Mouse (Mus musculus): ENCODE data around the gene Gga2. TPM values are rescaled to one million over a fixed set of nuclear protein-coding genes. Genes with fewer than 3 reads are reported as not detected.

The Gga2 gene
- total RNA-seq, 2 experiments from 2014 or later, result 3.4 to 5.2 TPM

DNA sequence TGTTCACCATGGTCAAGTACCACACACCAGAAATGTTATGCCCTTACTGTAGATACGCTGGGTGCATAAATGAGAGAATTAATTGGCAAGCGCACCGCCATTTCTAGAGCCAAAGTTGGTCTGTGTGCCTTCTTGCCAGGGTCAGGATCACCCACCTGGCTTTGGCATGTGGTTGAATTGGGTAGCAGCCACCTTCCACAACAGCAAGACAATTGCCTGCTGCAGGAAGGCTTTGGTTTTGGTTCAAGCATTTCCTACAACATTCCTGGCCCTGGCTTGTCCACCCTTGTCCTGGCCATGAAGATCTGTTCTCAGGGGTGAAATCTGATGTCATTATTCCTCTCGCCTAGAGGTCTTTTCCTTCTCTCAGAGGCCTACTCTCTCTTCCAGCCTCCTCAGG lies 8.7 kb downstream of the Gga2 start:
- ATAC-seq (ENCODE audit: poor library complexity, severe bottlenecking), result no peak

GRCm38 (mm10) chr7:122000396-122000795 lies 20.6 kb downstream of the Gga2 start:
- peak; percentile 67 for ATAC-seq (ENCODE audit: poor library complexity, severe bottlenecking)

DNA sequence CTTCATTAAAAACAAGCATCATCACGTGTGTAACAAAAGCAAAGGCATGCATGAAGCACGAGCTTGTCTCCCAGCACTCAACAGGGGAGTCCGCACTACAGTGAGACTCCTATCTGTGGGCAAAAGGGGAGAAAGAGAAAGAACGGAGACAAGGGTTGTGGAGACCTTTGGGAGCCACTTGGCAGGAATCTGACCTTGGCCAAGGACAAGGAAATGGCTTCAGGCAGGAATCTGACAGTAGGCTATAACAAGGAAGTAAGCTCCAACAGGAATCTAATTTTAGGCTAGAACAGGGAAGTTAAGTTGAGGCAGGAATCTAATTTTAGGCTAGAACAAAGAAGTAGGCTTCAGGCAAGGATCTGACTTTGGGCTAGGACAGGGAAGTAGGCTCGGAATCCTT lies 25.1 kb downstream of the Gga2 start:
- ATAC-seq (ENCODE audit: poor library complexity, severe bottlenecking), result no peak

GRCm38 (mm10) chr7:121981307-121981871 lies 39.6 kb downstream of the Gga2 start, which contains the start of gene Cog7:
Gene Cog7, minus strand, starts transcription at chr7:121981711.
- peak; percentile 99 for ATAC-seq (ENCODE audit: poor library complexity, severe bottlenecking)

DNA sequence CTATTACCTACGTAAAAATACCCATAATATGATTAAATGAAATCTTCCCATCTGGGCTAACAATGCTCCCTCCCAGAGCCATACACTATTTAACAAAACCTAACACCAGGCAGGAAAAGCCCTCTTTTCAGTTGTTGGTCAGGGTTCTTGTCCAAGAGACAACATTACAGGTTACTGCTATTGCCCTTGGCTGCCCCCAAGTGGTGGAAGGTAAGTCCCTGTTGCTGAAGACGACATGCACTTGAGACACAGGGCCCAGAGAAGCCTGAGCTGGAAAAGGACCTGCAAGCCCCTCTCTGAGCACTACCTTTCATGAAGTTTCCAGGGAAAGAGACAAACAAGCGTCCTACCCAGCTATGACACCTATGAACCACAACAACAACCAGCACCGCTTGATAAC lies 46.0 kb downstream of the Gga2 start:
- peak; percentile 66 for ATAC-seq (ENCODE audit: poor library complexity, severe bottlenecking)

DNA sequence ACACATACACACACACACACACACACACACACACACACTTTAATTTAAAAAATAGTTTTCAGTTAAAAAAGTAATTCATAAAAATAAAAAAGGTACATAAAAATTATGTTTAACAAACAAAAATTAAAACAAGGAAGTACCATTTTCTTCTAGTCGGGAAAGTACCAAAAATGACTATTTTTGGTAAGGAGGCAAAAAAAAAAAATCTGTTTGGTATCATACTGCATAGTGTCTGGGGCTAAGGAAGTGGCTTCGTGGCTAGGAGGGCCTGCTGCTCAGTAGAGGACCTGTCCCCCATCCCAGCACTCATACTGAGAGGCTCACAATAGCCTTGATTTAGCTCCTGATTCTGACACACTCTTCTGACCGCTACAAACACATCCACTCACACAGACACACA lies 49.3 kb downstream of the Gga2 start:
- ATAC-seq (ENCODE audit: poor library complexity, severe bottlenecking), result no peak

DNA sequence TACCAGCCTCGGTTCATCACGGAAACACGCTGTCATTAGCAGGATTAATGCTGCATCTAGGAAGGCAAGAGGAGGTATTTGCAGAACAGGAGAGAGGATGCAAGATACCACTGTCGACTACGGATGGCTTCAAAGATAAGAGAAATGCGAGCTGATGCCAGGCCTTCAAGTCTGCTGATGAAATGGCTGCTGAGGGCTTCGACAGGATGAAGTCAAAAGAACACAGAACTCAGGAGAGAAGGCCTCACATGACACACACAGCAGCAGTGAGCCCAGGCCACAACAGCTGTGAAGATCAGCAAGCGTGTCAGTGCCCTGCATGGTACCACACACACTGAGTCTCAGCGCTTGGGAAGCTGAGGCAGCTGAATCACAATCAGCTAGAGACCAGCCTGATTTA lies 50.8 kb downstream of the Gga2 start:
- no peak for ATAC-seq (ENCODE audit: poor library complexity, severe bottlenecking)

- no peak for ATAC-seq (ENCODE audit: poor library complexity, severe bottlenecking)
These were observed 52.2 kb downstream of the Gga2 start for GRCm38 (mm10) chr7:121968816-121969215.

DNA sequence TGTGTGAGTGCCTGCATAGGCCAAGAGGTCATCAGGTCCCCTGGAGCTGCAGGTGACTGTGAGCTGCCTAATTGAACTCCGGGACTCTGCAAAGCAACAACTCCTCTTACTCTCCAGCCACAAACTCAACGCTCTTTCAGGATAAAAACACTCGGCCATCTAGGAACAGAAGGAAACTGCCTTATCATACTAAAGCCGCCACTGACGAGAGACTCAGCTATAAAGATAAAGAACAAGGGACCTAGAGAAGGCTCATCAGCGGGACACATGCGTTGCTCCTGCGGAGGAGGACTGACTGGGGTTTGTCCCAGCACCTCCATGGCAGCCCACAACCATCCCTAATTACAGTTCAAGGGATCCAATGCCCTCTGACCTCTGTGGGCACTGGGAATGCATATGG lies 52.8 kb downstream of the Gga2 start:
- ATAC-seq (ENCODE audit: poor library complexity, severe bottlenecking), result no peak

GRCm38 (mm10) chr7:121966169-121966568 lies 54.9 kb downstream of the Gga2 start:
- peak; percentile 82 for ATAC-seq (ENCODE audit: poor library complexity, severe bottlenecking)

DNA sequence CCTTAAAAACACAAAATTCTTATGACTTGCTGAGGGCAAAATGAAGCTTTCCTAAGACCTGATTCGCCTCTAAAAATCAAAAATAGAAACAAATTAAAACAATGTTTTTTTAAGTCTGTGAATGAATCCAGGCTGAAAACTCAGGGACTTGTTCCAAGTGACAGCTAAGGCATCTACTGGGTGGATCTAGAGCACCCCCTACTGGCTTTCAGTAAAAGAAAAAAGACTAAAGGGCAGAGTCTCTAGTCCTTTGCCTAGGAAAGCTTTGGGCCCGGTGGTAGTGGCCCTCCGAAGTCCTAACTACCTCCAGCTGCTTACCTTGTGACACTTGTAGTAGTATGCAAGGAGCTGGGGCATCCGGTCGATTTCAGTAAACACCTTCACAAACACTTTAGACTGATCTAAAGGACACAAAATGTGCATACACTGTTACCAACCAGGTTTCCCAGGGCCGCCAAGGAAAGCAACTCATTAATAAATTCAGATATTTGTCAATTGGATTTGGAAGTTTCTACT lies 57.1 kb downstream of the Gga2 start:
- ATAC-seq (ENCODE audit: poor library complexity, severe bottlenecking), result no peak

GRCm38 (mm10) chr7:121962571-121962959 lies 58.5 kb downstream of the Gga2 start:
- no peak for ATAC-seq (ENCODE audit: poor library complexity, severe bottlenecking)

DNA sequence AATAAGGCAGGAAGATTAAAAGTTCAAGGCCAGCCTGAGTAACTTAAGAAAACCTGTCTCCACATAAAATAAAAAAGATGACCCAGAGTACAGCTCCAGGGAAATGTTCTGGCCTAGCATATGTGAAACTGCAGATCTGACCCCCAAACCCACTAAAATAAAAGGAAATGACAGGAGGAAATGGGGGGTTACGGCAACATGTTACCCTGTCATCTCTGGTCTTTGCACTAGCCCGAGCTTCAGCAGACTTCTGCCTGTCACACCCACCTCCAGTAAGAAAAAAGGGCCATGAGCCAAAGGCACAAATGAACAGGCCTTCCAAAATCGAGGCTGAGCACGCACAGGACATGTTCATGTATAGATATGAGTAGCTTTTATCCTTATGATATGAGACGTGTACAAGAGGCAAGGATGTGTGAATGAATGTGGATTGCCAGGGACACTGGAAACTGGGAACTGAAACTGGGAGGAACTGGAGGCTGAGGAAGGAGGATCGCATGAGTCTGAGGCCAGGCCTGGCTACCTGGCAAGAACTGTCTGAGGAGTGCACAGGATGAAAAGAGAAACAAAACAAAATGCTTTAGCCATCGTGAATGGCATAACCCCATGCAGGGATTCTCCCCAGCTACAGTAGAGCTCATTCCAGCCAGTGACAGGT lies 59.0 kb downstream of the Gga2 start:
- ATAC-seq (ENCODE audit: poor library complexity, severe bottlenecking), result peak; percentile 57

DNA sequence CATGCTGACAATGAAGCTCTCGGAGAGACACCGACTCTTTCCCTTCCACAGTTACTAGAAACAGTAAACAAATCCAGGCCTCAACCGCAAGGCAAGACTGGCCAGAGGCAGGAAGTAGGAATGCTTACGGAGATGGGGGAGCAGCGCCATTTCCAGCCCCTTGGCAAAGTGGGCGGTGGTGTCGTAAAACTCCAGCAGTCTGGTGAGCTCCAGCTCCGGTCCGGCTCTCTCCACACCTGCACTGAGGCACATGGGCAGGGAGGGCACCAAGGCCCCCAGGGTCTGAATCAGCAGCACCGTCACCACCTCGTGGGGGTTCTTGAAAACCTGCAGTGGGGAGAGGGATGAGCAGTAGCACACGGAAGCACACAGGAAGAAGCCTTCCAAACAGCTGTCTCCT lies 65.2 kb downstream of the Gga2 start:
- ATAC-seq (ENCODE audit: poor library complexity, severe bottlenecking), result no peak

GRCm38 (mm10) chr7:121954891-121955669 lies 65.9 kb downstream of the Gga2 start:
- no peak for ATAC-seq (ENCODE audit: poor library complexity, severe bottlenecking)

GRCm38 (mm10) chr7:121947513-121947912 lies 73.5 kb downstream of the Gga2 start:
- ATAC-seq (ENCODE audit: poor library complexity, severe bottlenecking), result no peak

DNA sequence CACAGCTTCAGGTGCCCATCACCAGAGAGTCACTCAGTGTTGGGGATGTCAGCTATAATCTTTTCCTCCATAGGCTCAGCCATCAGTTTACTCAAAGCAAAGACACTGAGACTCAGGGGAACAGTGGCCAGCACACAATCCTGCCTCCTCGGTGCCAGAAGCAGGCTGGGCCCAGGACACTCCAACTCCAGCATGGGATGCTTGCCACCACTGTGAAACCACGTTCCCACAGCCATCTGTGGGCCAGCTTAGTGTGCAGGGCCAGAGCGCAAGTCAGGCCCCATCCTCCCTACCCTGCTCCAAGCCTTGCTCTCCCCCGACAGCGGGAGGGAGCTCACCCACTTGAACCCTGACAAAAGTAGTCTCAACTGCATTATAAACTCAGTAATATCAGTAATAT lies 74.8 kb downstream of the Gga2 start:
- no peak for ATAC-seq (ENCODE audit: poor library complexity, severe bottlenecking)

DNA sequence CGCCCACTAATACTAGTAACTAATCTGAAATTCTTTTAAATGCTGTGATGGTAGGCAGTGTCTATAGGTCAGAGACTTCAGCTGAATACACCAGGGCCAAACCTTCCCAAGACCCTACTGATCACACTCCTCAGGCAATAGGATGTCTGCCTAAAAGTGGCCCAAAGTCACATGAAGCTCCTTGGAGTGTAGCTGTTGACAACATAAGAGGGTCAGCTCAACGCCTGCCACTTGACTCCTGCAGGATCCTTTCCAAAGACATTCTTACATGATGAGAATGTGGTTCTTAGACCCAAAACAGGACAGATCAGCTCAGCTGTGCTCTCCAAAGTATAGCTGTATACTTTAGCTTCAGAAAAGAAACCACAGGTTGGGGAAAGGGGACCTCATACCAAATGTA lies 78.7 kb downstream of the Gga2 start:
- no peak for ATAC-seq (ENCODE audit: poor library complexity, severe bottlenecking)

- ATAC-seq (ENCODE audit: poor library complexity, severe bottlenecking), result no peak
These were observed 79.4 kb downstream of the Gga2 start for GRCm38 (mm10) chr7:121941640-121942039.

- ATAC-seq (ENCODE audit: poor library complexity, severe bottlenecking), result no peak
These were observed 80.0 kb downstream of the Gga2 start for GRCm38 (mm10) chr7:121941016-121941415.

DNA sequence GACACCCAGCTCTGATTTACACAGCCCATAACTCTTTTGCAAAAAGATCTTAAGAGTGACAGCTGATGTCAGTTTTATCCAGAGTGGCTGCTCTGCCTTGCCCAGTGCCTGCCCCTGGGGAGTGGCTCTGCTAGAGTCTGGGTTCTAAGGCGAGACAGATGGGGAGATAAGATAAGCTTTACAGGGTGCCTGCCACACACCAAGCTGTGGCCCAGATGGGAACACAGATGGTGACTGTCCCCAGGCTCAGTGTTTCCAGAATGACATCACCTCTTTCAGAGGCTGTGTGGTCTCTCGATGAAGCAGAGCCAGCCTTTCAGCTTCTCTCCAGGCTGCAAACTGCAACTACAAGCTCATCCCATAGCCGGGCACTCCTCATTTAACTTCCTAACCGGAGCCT lies 81.3 kb downstream of the Gga2 start:
- ATAC-seq (ENCODE audit: poor library complexity, severe bottlenecking), result no peak

GRCm38 (mm10) chr7:121939244-121939643 lies 81.8 kb downstream of the Gga2 start:
- no peak for ATAC-seq (ENCODE audit: poor library complexity, severe bottlenecking)

All from megakaryocyte, adult 5-6 weeks (primary cell).